Mouse (Mus musculus) 416B (cell line): ENCODE results near the gene Dtnbp1.

Experiments used
- DNase-seq: peaks from one replicate; pipeline ENCODE4 v3.0.0; 2011; ENCODE audit warnings: low read depth

Dtnbp1 gene

GRCm38 (mm10) chr13:44904271-44904670 lies 97.7 kb downstream of the Dtnbp1 start:
- DNase-seq: peak; percentile 52

- peak; percentile 52 for DNase-seq
Measured at GRCm38 (mm10) chr13:44903416-44903815, 98.5 kb downstream of the Dtnbp1 start.

GRCm38 (mm10) chr13:44902299-44902698 lies 99.6 kb downstream of the Dtnbp1 start:
- no peak for DNase-seq

- DNase-seq: no peak
Measured at GRCm38 (mm10) chr13:44896211-44896610, 105.7 kb downstream of the Dtnbp1 start.

GRCm38 (mm10) chr13:44891813-44892730 lies 109.9 kb downstream of the Dtnbp1 start:
- DNase-seq: no peak

GRCm38 (mm10) chr13:44890612-44891011 lies 111.3 kb downstream of the Dtnbp1 start:
- no peak for DNase-seq

GRCm38 (mm10) chr13:44886221-44886620 lies 115.7 kb downstream of the Dtnbp1 start:
- DNase-seq: no peak

- DNase-seq: no peak
Measured at GRCm38 (mm10) chr13:44881001-44881400, 120.9 kb downstream of the Dtnbp1 start.

GRCm38 (mm10) chr13:44876799-44877198 lies 125.1 kb downstream of the Dtnbp1 start:
- DNase-seq: no peak
